Mouse (Mus musculus): ENCODE data around the gene Gm42906. TPM values are rescaled to one million over a fixed set of nuclear protein-coding genes. Genes with fewer than 3 reads are reported as not detected.

Gm42906 gene
- polyA plus RNA-seq, 2 experiments, result not detected

DNA sequence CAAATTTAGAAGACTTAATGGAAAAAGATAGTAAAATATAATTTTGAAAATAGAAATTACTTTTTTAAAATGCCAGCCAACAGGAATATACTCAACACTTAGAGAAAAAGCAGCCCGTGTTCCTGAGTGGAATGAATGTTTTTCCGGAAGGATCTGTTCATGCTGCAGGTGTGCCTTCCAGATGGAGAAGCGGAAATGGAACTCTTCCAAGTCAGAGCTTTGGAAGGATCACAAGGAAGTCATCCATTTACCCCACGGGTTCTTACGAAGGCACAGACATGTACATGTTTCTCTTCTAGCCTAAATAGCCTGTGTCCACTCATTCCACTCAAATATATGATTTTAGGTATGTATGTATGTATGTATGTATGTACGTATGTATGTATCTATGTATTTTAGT, 337.0 kb downstream of the Gm42906 start:
- DNase-seq (ENCODE audit: low spot score) (no peak), ATAC-seq (ENCODE audit: low FRiP score, low read depth) (no peak)
- Histone ChIP-seq H3K4me3 (replicated peaks; ENCODE audit: low read length) (no peak overlapping the region), H3K4me2 (replicated peaks; ENCODE audit: low read depth, low read length, severe bottlenecking) (no peak overlapping the region), H3K9me3 (ENCODE audit: control insufficient read depth, low read length) (no peaks in the 10 kb centered on the region), H3K36me3 (ENCODE audit: control insufficient read depth, insufficient read depth, low read length) (0 out of 2 replicates have a peak, but pooled peaks cover 7% of the 10 kb centered on the region), H3K27me3 (ENCODE audit: control insufficient read depth, insufficient read depth, low read length) (no peaks in the 10 kb centered on the region), H3K27ac (replicated peaks; ENCODE audit: low read depth, low read length) (no peak overlapping the region), H3K9ac (ENCODE audit: low read depth, low read length, severe bottlenecking) (no peak overlapping the region), H3K4me1 (ENCODE audit: control insufficient read depth, insufficient read depth, low read length) (peaks cover 6% of the 10 kb centered on the region)
- no peak for TF ChIP-seq POLR2A (IDR thresholded peaks at IDR 0.05; ENCODE audit: borderline replicate concordance, extremely low read depth, insufficient read depth, insufficient read length)
- 82% methylated on average over 6 of the region's 6 CpGs for WGBS

GRCm38 (mm10) chr5:151089201-151089600, 338.8 kb downstream of the Gm42906 start:
- 20% methylated on average over 6 of the region's 6 CpGs for WGBS
- H3K9me3 ChIP-seq (ENCODE audit: control insufficient read depth, low read length), result no peaks in the 10 kb centered on the region
- no peak overlapping the region for H3K27ac ChIP-seq (replicated peaks; ENCODE audit: low read depth, low read length)
- ATAC-seq (ENCODE audit: low FRiP score, low read depth) (no peak), DNase-seq (ENCODE audit: low spot score) (no peak)
- no peak overlapping the region for H3K4me3 ChIP-seq (replicated peaks; ENCODE audit: low read length)
- H3K36me3 ChIP-seq (ENCODE audit: control insufficient read depth, insufficient read depth, low read length), result 0 out of 2 replicates have a peak, but pooled peaks cover 7% of the 10 kb centered on the region
- no peak for TF ChIP-seq POLR2A (IDR thresholded peaks at IDR 0.05; ENCODE audit: borderline replicate concordance, extremely low read depth, insufficient read depth, insufficient read length)
- H3K4me1 ChIP-seq (ENCODE audit: control insufficient read depth, insufficient read depth, low read length), result peaks cover 4% of the 10 kb centered on the region; the same call in 1 of the 2 replicates
- no peaks in the 10 kb centered on the region for H3K27me3 ChIP-seq (ENCODE audit: control insufficient read depth, insufficient read depth, low read length)
- H3K9ac ChIP-seq (ENCODE audit: low read depth, low read length, severe bottlenecking), result no peak overlapping the region
- H3K4me2 ChIP-seq (replicated peaks; ENCODE audit: low read depth, low read length, severe bottlenecking), result no peak overlapping the region

GRCm38 (mm10) chr5:151086425-151087202, 341.3 kb downstream of the Gm42906 start:
- Histone ChIP-seq H3K9ac (ENCODE audit: low read depth, low read length, severe bottlenecking) (no peak overlapping the region), H3K4me2 (replicated peaks; ENCODE audit: low read depth, low read length, severe bottlenecking) (no peak overlapping the region), H3K27ac (replicated peaks; ENCODE audit: low read depth, low read length) (no peak overlapping the region), H3K9me3 (ENCODE audit: control insufficient read depth, low read length) (no peaks in the 10 kb centered on the region), H3K27me3 (ENCODE audit: control insufficient read depth, insufficient read depth, low read length) (no peaks in the 10 kb centered on the region), H3K4me1 (ENCODE audit: control insufficient read depth, insufficient read depth, low read length) (peaks cover 4% of the 10 kb centered on the region; the same call in 1 of the 2 replicates), H3K36me3 (ENCODE audit: control insufficient read depth, insufficient read depth, low read length) (no peaks in the 10 kb centered on the region), H3K4me3 (replicated peaks; ENCODE audit: low read length) (no peak overlapping the region)
- DNase-seq (ENCODE audit: low spot score) (no peak), ATAC-seq (ENCODE audit: low FRiP score, low read depth) (no peak)
- TF ChIP-seq POLR2A (IDR thresholded peaks at IDR 0.05; ENCODE audit: borderline replicate concordance, extremely low read depth, insufficient read depth, insufficient read length), result no peak
- WGBS, result 60% methylated on average over 9 of the region's 9 CpGs

DNA sequence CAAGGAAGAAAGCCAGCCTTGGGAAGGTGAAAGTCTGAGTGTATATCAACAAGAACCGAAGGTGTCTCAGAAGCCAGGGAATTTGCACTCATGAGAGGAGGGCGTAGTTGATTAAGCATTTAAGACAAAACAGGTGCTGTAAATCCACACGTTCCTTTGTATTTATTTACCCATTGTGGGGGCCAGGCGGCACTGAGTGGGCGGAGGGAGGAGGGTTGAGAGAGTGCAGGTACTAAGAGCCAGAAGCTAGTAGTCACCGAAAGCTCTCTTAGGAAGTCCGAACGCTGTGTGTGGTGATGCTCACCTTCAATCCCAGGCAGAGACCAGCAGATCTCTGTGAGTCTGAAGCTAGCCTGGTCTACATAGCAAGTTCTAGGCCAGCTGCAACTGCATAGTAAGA, 342.2 kb downstream of the Gm42906 start:
- Histone ChIP-seq H3K27me3 (ENCODE audit: control insufficient read depth, insufficient read depth, low read length) (no peaks in the 10 kb centered on the region), H3K4me2 (replicated peaks; ENCODE audit: low read depth, low read length, severe bottlenecking) (no peak overlapping the region), H3K27ac (replicated peaks; ENCODE audit: low read depth, low read length) (no peak overlapping the region), H3K4me3 (replicated peaks; ENCODE audit: low read length) (no peak overlapping the region), H3K9ac (ENCODE audit: low read depth, low read length, severe bottlenecking) (no peak overlapping the region), H3K36me3 (ENCODE audit: control insufficient read depth, insufficient read depth, low read length) (no peaks in the 10 kb centered on the region), H3K9me3 (ENCODE audit: control insufficient read depth, low read length) (no peaks in the 10 kb centered on the region), H3K4me1 (ENCODE audit: control insufficient read depth, insufficient read depth, low read length) (peaks cover 4% of the 10 kb centered on the region; the same call in 1 of the 2 replicates)
- ATAC-seq (ENCODE audit: low FRiP score, low read depth), result no peak
- 75% methylated on average over 8 of the region's 8 CpGs for WGBS
- DNase-seq (ENCODE audit: low spot score), result no peak
- no peak for TF ChIP-seq POLR2A (IDR thresholded peaks at IDR 0.05; ENCODE audit: borderline replicate concordance, extremely low read depth, insufficient read depth, insufficient read length)

DNA sequence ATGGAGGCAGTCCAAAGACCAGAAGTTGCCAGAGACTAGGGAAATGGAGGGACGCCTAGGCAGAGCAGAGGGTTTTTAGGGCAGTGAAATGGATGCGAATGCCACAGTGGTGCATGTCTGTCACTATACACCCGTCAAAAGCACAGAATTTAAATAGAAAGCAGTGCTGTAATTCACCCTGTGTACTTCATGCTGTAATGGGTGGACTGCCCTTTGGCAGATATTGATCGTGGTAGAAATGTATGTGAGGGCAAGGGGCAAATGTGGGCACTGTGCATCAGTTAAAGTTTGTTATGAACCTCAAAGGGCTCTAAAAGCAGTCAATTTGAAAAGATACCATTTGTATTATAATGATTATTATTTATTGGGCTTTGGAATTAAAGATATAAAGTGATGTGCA, 347.7 kb downstream of the Gm42906 start:
- Histone ChIP-seq H3K9ac (ENCODE audit: low read depth, low read length, severe bottlenecking) (no peak overlapping the region), H3K27me3 (ENCODE audit: control insufficient read depth, insufficient read depth, low read length) (no peaks in the 10 kb centered on the region), H3K4me1 (ENCODE audit: control insufficient read depth, insufficient read depth, low read length) (no peaks in the 10 kb centered on the region), H3K9me3 (ENCODE audit: control insufficient read depth, low read length) (0 out of 2 replicates have a peak, but pooled peaks cover 3% of the 10 kb centered on the region), H3K4me3 (replicated peaks; ENCODE audit: low read length) (no peak overlapping the region), H3K27ac (replicated peaks; ENCODE audit: low read depth, low read length) (no peak overlapping the region), H3K36me3 (ENCODE audit: control insufficient read depth, insufficient read depth, low read length) (no peaks in the 10 kb centered on the region), H3K4me2 (replicated peaks; ENCODE audit: low read depth, low read length, severe bottlenecking) (no peak overlapping the region)
- no peak for TF ChIP-seq POLR2A (IDR thresholded peaks at IDR 0.05; ENCODE audit: borderline replicate concordance, extremely low read depth, insufficient read depth, insufficient read length)
- 71% methylated on average over 4 of the region's 4 CpGs for WGBS
- DNase-seq (ENCODE audit: low spot score), result no peak
- ATAC-seq (ENCODE audit: low FRiP score, low read depth), result no peak
